In genomic region chr8:12384996-12385685, GRCm38 (mm10) we compare ENCODE assay signal across 10 mouse cellular contexts. TPM values are rescaled to one million over a fixed set of nuclear protein-coding genes. Genes with fewer than 3 reads are reported as not detected.
DNase-seq lines count a peak whose midpoint lies in the region; ATAC-seq and TF ChIP-seq lines count a peak whose summit lies in the region.
"Had no signal": no experiment of that assay in that cellular context is flagged by ENCODE, and none has a peak within 500 bp of the region (broad histone marks: within the 10 kb centered on the region; RNA-seq: fewer than 3 reads in every experiment).

No protein-coding gene starts in this region.

- H3K27ac ChIP-seq in kidney, embryonic 14.5 days (ENCODE audit: low read depth, low read length) = no peak overlapping the region
- no peak overlapping the region for H3K27ac ChIP-seq in kidney, adult 2 months (ENCODE audit: insufficient read depth, low read depth, low read length)
- no peak overlapping the region for H3K27ac ChIP-seq in cortical plate, adult 2 months (ENCODE audit: insufficient read depth, low read length)
- no peak overlapping the region for H3K27ac ChIP-seq in heart, postnatal 0 days (ENCODE audit: low read depth)
- peak overlapping the region; percentile 64 for H3K27ac ChIP-seq in midbrain, embryonic 12.5 days (replicated peaks)

- peak overlapping the region; percentile 21 for H3K4me2 ChIP-seq in kidney, embryonic 14.5 days (replicated peaks; ENCODE audit: low read depth, low read length)
- H3K4me2 ChIP-seq in heart, postnatal 0 days (ENCODE audit: low read depth, low read length) = peak overlapping the region; percentile 55
- peak overlapping the region; percentile 69 for H3K4me2 ChIP-seq in midbrain, embryonic 12.5 days (replicated peaks)

- TF ChIP-seq CTCF in kidney, adult 2 months (conservative IDR thresholded peaks at IDR 0.05; ENCODE audit: insufficient read depth, insufficient read length, low read depth, low read length) = no peak
- no peak for TF ChIP-seq CTCF in cortical plate, adult 2 months (IDR thresholded peaks at IDR 0.05; ENCODE audit: extremely low read depth, insufficient read depth, low read length)
- TF ChIP-seq CTCF in heart, postnatal 0 days (IDR thresholded peaks at IDR 0.05; ENCODE audit: low read depth) = no peak

- no peak overlapping the region for H3K9ac ChIP-seq in kidney, embryonic 14.5 days (ENCODE audit: low read depth, low read length)
- no peak overlapping the region for H3K9ac ChIP-seq in heart, postnatal 0 days (replicated peaks; ENCODE audit: low read depth, low read length)
- peak overlapping the region; percentile 54 for H3K9ac ChIP-seq in midbrain, embryonic 12.5 days (replicated peaks)

- 0 out of 2 replicates have a peak, but pooled peaks have one; percentile 17 for ATAC-seq in kidney, embryonic 14.5 days (ENCODE audit: low FRiP score, low TSS enrichment)
- no peak for ATAC-seq in heart, postnatal 0 days (ENCODE audit: insufficient read depth, low read depth)
- ATAC-seq in midbrain, embryonic 12.5 days (ENCODE audit: low FRiP score, low read depth) = peak; percentile 71
- no peak for ATAC-seq in erythroid progenitor cell, adult 5-6 weeks (replicated peaks; ENCODE audit: low FRiP score, poor library complexity, severe bottlenecking)

- no peaks in the 10 kb centered on the region for H3K9me3 ChIP-seq in kidney, embryonic 14.5 days (ENCODE audit: control insufficient read depth, low read length)
- no peaks in the 10 kb centered on the region for H3K9me3 ChIP-seq in heart, postnatal 0 days (replicated peaks; ENCODE audit: control insufficient read depth, low read length)
- no peaks in the 10 kb centered on the region for H3K9me3 ChIP-seq in midbrain, embryonic 12.5 days

- H3K4me3 ChIP-seq in kidney, embryonic 14.5 days (ENCODE audit: low read length) = peak overlapping the region; percentile 22
- H3K4me3 ChIP-seq in kidney, adult 2 months (ENCODE audit: insufficient read depth, low read depth, low read length) = no peak overlapping the region
- H3K4me3 ChIP-seq in cortical plate, adult 2 months (ENCODE audit: insufficient read depth, low read length) = peak overlapping the region; percentile 28
- peak overlapping the region; percentile 42 for H3K4me3 ChIP-seq in heart, postnatal 0 days (ENCODE audit: low read depth, low read length)
- H3K4me3 ChIP-seq in midbrain, embryonic 12.5 days = peak overlapping the region; percentile 48

- no peak for TF ChIP-seq EP300 in heart, postnatal 0 days (IDR thresholded peaks at IDR 0.05; ENCODE audit: low read depth)

- TF ChIP-seq POLR2A in kidney, adult 2 months (IDR thresholded peaks at IDR 0.05; ENCODE audit: low read depth, low read length) = no peak
- no peak for TF ChIP-seq POLR2A in cortical plate, adult 2 months (IDR thresholded peaks at IDR 0.05; ENCODE audit: extremely low read depth, insufficient read depth, low read length)

- DNase-seq in kidney, adult 2 months = no peak
- DNase-seq in heart, postnatal 0 days (ENCODE audit: low spot score) = peak; percentile 1
- no peak for DNase-seq in Muller cell, postnatal 12 days (ENCODE audit: inconsistent ontology term)
- DNase-seq in adrenal gland, postnatal 25 days = no peak

- 0 out of 2 replicates have a peak, but pooled peaks cover 7% of the 10 kb centered on the region for H3K4me1 ChIP-seq in kidney, embryonic 14.5 days (ENCODE audit: control insufficient read depth, insufficient read depth, low read length)
- H3K4me1 ChIP-seq in kidney, adult 2 months (ENCODE audit: control insufficient read depth, insufficient read depth, low read length) = no peaks in the 10 kb centered on the region
- H3K4me1 ChIP-seq in cortical plate, adult 2 months (ENCODE audit: control insufficient read depth, insufficient read depth, low read length) = no peaks in the 10 kb centered on the region
- H3K4me1 ChIP-seq in heart, postnatal 0 days (ENCODE audit: control insufficient read depth, insufficient read depth) = no peaks in the 10 kb centered on the region; the same call in 1 of the 2 replicates
- H3K4me1 ChIP-seq in midbrain, embryonic 12.5 days = peaks cover 53% of the 10 kb centered on the region

- H3K27me3 ChIP-seq in kidney, embryonic 14.5 days (ENCODE audit: control insufficient read depth, insufficient read depth, low read length) = peaks cover 100% of the 10 kb centered on the region
- H3K27me3 ChIP-seq in kidney, adult 2 months (replicated peaks; ENCODE audit: control insufficient read depth, insufficient read depth, low read length) = no peaks in the 10 kb centered on the region; the same call in none of the 2 replicates
- peaks cover 100% of the 10 kb centered on the region for H3K27me3 ChIP-seq in heart, postnatal 0 days (ENCODE audit: control insufficient read depth, insufficient read depth, low read length)
- peaks cover 91% of the 10 kb centered on the region for H3K27me3 ChIP-seq in midbrain, embryonic 12.5 days

- 2% methylated on average over 57 of the region's 57 CpGs for WGBS in kidney, embryonic 14.5 days
- 1% methylated on average over 57 of the region's 57 CpGs for WGBS in kidney, adult 2 months
- 1% methylated on average over 56 of the region's 57 CpGs for WGBS in heart, postnatal 0 days
- under 1% methylated on average over 55 of the region's 57 CpGs for WGBS in midbrain, embryonic 12.5 days

- no peaks in the 10 kb centered on the region for H3K36me3 ChIP-seq in kidney, embryonic 14.5 days (ENCODE audit: control insufficient read depth, insufficient read depth, low read length)
- no peaks in the 10 kb centered on the region for H3K36me3 ChIP-seq in kidney, adult 2 months (ENCODE audit: control insufficient read depth, insufficient read depth, low read length)
- H3K36me3 ChIP-seq in heart, postnatal 0 days (replicated peaks; ENCODE audit: control insufficient read depth, insufficient read depth, low read length) = no peaks in the 10 kb centered on the region
- no peaks in the 10 kb centered on the region for H3K36me3 ChIP-seq in midbrain, embryonic 12.5 days

RNA-seq across cellular contexts. Expression of gene Sox1, which starts 10.0 kb away (rescaled TPM):
- polyA plus RNA-seq in kidney, embryonic 14.5 days (2014; fragmentation: Nextera tagmentation; extraction: Ambion mirVana) = not detected in 2 replicates
- polyA plus RNA-seq in kidney, adult 2 months (2012; rRNA removed) = not detected in 2 replicates
- 6.1 and 6.8 TPM in 2 replicates for polyA plus RNA-seq in cortical plate, adult 2 months (2012; rRNA removed)
- total RNA-seq in heart, postnatal 0 days (2014; rRNA removed; ENCODE audit: low replicate concordance) = not detected in 2 replicates
- polyA plus RNA-seq in heart, postnatal 0 days (2015; fragmentation: Nextera tagmentation; extraction: Ambion mirVana) = not detected in 2 replicates
- 6.5 and 8.4 TPM in 2 replicates for polyA plus RNA-seq in midbrain, embryonic 12.5 days (2016; fragmentation: Nextera tagmentation; extraction: Ambion mirVana)
- not detected in 2 replicates for total RNA-seq in erythroid progenitor cell, adult 5-6 weeks (2015; ENCODE audit: low replicate concordance)
- not detected in 2 replicates for total RNA-seq in erythroid progenitor cell, adult 5-6 weeks (2017; ENCODE audit: low replicate concordance)
- total RNA-seq in adrenal gland, postnatal 25 days (2021) = not detected in 2 replicates
- total RNA-seq: heart, adult 18-20 months had no signal
- polyA plus RNA-seq: spleen, adult 2 months had no signal

Comparison
In these comparisons a context has a peak if more than half of its experiments do, and no peak if none do; other contexts are left out.
1. ATAC-seq: peak in kidney, embryonic 14.5 days (single experiment) and midbrain, embryonic 12.5 days (single experiment); none in heart, postnatal 0 days (single experiment) and erythroid progenitor cell, adult 5-6 weeks (single experiment).
2. Peak in every context shown above with its lines, with median percentiles within 50 percentile points of each other: H3K4me2 ChIP-seq.